Mouse (Mus musculus) thymus, postnatal 14 days (tissue): ENCODE data around the gene Myh2.

Source experiments
- DNase-seq: peaks from one replicate; pipeline ENCODE4 v3.0.0; 2021

Gene Myh2

DNA sequence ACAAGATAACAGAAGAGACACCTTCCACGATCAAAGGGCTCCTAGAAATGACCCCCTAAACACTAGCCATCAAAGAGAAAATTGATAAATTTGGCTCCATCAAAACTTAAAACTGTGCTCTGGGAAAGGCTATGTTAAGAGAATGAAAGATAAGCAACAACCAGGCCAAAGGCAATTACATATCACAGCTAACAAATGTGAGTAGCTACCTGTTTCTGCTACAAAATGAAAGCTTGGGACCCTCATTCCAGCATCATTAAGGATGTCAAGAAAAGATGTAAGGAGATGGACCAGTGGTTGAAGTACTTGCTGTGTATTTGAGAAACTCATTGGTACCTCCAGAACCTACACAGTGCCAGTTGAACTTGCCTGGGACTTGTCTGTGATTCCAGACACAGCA lies 17.0 kb upstream of the Myh2 start:
- no peak for DNase-seq

DNA sequence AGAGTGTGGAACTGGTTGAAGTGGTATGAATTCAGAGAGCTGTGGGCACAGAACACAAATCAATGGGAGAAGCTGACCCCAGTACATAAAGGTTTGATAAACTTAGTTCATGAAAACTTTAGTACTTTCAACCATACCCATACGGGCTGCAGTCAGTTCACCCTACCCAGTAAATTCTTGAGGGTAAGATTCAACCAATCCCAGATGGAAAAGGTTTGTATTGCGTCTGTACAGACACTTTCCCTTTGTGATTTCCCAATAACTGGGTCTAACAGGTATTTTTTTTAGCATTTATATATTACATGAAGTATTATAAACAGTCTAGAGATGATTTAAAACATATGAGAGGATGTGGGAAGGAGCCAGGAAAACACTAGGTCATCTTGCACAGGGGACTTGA lies 15.2 kb upstream of the Myh2 start:
- DNase-seq, result no peak

DNA sequence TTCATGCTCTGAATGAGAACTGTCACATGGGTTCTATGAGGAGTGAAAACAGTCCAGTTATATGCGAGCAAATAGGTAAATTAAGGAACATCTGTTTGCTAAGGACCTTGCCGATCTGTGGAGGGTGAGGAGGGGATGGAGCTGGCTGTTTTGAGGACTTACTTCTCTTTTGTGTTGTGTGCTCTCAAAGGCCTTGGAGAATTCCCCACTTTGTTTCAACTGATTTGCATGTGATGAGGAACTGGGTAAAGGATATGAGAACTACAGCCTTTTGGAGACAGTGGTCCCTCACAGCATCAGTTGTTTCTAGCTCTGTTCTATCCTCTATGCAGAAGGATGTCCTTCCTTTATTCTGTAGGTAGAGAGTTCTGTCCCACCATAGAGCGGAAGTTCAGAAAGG lies 10.7 kb upstream of the Myh2 start:
- no peak for DNase-seq

DNA sequence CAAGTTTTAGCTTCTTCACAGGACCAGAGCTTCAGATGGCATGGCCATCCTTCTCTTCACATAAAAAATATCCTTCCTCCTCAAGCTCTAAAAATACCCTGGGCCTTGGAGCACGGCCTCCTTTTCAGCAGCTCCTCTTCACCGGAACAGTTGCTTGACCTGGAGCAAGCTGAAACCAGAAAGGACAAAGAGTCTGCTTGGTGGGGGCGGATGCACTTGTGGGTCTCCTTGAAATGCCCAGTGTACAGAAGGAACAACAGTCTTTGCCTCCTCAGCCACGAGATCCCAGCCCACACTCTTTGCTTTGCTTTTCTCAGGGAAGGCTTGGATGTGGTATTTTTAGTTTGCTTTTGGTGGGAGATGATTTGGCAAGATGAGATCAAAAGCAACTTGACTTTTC lies 7.1 kb upstream of the Myh2 start:
- no peak for DNase-seq

DNA sequence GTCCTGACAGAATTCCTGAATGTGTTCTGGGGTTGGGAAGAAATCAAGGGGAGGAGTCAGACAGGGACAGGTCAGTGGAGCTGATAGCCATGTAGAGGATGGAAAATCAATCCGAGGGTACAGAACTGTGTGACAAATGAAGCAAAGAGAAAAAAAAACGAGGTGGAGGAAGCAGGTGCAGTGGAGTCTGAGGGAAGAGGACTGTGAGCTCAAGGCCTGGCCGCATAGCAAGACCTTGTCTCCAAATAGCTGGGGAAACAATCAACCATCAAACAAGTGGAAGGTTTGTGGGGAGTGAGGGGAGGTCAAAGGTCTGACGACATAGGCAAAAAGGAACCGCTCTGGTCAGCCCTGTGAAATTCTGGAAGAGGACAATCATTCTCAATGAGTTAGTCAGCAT lies 6.0 kb upstream of the Myh2 start:
- DNase-seq, result no peak

DNA sequence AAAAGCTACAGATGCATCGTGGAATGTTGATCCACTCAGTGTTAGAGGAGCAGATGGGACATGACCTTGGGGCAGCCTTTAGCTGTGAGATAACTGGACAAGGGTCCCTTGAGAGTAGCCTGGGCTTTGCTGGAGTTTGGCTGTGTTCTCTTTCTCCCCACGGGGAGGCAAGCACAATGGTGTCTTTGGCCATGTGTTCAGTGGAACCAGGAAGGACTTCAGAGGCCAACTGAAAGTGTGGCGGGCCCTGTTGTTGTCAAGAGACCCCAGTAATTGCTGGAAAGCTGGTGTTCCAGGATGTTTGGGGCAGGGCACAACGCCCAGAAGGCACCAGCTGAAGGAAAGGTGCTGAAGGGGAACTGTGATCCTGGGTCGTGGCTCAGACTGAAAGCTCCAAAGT lies 1.5 kb upstream of the Myh2 start:
- DNase-seq, result no peak

DNA sequence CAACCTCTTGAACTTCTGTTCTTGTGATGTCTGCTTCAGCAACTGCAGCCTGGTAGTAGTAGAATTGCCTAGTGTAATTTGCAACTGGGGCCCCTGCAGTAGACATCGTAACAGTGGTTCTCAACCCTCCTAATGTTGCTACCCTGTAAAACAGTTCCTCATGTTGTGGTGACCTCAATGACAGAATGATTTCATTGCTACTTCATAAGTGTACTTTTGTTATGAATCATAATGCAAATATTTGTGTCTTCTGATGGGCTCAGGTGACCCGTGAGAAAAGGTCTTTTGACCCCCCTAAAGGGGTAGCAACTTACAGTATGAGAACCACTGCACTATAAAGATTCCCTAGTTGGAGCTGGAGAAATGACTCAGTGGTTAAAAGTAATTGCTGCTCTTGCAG lies 1.6 kb downstream of the Myh2 start:
- DNase-seq, result no peak

DNA sequence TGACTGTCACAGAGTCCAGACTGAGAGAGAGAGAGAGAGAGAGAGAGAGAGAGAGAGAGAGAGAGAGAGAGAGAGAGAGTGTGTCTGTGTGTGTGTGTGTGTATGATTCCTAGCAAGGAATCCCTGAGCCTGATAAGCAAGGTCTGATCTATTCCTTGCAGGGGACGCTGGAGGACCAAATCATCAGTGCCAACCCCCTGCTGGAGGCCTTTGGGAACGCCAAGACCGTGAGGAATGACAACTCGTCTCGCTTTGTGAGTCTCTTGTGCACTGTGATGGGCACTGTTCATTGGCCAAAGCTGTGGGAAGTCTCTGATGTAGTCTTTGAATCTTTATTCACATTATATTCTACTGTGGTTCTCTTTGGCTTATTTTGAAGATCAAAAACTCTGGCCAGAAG lies 5.5 kb downstream of the Myh2 start:
- DNase-seq, result no peak

DNA sequence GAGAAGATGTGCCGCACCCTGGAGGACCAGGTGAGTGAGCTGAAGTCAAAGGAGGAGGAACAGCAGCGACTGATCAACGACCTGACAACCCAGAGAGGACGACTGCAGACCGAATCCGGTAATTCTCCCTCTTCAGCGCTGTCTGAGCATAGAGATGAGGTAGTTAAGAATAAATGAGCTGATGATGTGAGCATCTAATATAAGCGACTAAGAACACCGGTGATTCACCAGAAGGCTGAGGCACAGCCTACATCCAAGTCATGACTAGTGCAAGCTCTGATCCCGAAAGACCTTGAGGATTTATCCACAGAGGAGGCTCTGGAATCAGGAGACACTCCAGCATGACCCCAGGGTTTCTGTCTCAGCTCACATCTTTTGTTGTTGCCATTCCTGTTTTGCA lies 19.5 kb downstream of the Myh2 start:
- no peak for DNase-seq

DNA sequence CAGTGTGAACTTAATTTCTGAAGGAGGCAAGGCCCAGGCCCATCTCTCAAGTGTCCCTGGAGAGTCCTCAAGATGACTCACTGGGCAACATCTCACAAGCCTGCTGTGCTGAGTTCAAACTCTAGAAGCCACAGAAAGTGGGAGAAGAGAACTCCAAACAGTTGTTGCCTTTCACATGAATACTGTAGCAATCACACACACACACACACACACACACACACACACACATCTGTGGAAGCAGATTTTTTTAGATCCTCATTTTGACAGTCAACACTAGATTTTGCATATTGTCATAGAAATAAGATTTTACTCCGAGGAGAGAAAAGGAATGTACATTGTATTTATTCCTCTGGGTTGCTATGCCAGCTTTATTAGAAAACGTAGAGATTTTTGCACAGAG lies 20.0 kb downstream of the Myh2 start:
- no peak for DNase-seq

DNA sequence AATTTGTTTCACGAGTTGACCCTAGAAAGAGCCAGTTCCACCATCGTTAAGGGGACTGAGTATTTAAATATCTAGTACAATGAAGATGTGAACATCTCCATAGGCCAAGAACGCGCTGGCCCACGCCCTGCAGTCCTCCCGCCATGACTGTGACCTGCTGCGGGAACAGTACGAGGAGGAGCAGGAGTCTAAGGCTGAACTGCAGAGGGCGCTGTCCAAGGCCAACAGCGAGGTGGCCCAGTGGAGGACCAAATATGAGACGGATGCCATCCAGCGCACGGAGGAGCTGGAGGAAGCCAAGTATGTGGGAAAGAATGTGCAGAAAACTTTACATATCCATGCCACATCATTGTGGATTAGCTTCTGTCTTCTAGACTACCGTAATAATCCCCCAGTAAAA lies 20.7 kb downstream of the Myh2 start:
- DNase-seq, result no peak

DNA sequence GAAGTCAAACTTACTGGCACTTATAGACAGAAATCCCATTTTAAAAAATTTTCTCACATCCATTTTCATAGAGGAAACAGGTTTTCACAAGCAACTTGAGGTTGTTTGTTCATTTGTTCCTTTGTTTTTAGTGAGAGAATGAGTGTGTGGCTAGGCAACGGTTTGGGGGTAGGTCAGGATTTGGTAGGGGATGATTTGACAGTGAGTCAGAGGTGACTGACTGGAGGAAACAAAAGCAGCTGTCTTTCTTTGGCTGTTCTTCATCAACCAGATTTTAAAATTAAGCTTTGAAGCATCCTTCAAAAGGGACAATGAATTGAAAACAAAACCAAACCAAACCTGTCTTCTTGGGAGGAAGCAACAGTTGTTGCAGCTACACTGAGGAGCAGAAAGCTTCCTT lies 28.5 kb downstream of the Myh2 start:
- DNase-seq, result no peak

DNA sequence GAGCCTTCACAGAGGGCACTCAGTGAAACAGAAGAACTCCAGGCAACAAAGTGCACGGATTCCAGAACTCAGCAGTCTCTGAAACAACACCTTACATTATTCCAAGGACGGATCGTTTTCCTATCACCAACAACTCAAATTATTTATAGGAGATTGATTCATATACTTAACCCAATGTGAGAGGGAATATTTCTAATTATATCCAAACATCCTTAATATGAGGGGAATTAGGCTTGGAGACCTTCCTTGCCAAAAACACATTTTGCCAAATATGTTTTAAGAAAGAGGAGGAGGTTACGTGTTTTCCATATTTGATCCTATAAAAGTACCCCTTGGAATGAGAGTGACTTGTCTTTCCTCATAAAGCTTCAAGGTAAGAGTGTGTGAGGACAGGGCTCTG lies 28.9 kb downstream of the Myh2 start, which contains the start of gene Myh1:
Gene Myh1, plus strand, starts transcription at position 301 of the 400 bp plus-strand sequence.
- no peak for DNase-seq

DNA sequence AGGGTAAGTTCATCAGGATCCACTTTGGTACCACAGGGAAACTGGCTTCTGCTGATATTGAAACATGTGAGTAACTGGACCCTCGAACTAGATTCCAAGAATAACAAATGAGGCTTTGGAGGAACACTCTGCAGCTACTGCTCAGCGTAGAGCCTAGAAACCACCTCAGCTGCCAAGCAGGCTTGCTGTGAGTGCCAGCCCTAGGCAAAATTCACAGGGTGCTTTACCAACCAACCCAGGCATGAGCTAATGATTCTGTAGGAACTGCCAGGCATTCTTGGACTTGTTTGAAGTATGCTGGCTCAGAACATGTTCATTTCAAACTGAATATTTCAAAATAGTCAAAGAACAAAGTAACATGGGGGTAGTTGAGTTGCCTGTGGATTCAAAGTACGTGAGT lies 33.9 kb downstream of the Myh2 start:
- no peak for DNase-seq

DNA sequence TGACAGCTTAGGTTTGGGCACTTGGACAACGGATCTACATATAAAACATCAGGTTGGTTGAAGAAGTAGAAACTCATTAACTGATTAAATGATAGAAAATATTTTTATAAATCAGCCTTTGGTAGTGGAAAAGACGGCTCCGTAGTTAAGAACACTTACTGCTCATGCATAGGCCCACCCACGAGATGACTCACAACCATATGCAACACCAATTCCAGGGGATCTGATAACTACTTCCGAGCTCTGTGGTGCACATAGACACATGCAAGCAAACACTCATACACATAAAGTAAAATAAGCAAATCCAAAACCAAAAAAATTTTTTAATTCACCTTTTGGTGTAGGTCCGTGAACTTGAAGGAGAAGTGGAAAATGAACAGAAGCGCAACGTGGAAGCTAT lies 51.0 kb downstream of the Myh2 start:
- DNase-seq, result no peak

DNA sequence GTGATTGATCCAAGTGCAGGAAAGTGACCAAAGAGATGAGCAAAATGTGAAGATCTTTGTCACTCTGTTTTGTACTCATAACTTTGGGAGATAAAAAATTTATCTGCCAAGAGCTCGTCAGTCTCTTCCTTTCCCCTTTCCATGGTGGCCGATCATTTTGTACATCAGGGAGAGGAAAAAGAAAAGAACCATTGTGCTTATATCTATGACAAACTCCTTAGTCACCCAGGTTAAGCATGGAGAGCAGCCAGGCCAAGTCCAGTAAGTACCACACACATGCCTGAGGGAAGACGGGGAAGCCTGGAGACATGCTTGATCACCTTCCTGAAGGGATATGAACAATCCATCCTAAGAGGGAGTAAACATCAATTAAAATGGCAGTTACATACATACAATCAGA lies 53.6 kb downstream of the Myh2 start:
- DNase-seq, result no peak

DNA sequence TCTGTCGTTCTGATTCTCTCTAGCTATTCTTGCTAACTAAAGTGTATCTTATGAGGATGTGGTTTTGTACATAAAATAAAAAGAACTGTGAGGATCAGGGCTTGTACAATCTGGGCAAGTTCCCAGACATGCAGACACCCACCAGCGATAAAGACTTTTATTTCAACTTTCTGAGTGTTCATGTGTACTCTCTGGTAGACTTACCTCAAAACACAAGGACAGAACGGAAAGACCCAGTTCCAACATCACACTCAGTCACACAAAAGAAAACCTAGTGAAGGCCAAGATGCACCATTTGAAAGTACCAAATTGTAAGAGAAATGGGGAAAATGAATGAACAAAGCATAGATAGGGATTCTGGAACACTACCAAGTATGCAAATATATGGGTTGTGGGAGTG lies 57.9 kb downstream of the Myh2 start:
- no peak for DNase-seq

DNA sequence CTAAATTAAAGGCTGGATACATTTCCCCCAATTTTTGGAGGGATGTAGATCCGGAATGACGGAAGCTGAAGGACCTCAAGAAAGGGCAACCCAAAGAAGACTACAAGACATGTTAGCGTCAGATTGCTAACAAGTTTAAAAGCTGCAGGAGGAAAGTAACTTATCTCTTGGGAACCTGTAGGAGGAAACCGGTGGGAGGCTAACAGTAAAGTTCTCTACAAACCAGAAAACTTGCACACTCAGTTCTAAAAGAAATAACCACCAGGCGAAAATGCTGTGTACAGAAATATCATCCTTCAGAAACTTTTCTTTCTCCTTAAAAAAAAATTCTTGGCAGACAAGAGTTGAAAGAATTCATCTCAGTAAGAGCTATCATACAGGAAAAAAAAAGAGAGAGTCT lies 58.3 kb downstream of the Myh2 start:
- DNase-seq, result no peak

DNA sequence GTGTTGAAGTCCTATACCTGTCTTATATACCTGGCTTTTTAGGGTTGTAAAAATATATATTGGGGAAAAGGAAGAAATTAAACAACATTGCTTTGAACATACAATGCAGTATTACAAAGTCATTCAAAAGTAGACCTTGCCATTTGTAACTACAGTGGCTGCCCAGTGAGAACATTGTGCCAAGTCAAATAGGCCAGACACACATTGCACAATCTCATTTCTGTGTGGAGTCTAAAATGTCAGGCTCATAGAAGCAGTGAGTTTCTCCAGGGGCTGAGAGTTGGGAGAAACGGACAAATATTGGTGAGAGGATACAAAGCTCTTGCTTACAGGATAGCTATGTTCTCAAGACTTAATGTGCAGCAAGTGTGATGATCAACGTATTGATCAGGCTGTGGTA lies 59.1 kb downstream of the Myh2 start:
- DNase-seq, result no peak

DNA sequence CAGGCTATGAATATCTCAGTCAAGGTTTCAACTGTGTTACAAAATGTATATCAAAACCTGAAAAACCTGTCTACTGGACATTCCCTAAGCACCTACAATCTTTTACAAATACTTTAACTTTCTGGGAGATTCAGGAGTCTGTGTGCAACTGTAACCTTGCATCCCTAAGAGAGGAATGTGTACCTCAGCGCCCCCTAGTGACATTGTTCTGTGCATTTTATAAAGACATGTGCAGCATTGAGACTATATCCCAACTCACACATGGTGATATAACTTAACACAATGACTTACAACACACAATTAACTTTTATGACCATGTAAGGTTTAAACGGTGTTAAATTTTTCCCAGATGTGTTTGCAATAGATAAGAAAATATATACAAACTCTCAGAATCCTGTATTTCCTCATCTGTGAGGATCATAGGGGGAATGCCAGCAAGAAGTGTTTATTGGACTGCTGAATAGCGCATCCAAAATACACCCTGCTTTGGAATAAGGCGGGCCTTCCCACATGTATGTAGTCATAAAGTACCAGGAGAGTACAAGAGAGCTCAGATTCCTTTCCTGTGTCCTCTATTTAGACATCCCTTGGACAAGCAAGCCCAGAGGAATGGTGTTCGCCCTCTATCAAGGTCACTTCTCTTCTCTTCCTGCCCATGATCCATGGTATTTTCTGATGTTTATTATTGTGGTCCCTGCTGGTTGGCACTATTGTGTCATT lies 65.0 kb downstream of the Myh2 start:
- no peak for DNase-seq

DNA sequence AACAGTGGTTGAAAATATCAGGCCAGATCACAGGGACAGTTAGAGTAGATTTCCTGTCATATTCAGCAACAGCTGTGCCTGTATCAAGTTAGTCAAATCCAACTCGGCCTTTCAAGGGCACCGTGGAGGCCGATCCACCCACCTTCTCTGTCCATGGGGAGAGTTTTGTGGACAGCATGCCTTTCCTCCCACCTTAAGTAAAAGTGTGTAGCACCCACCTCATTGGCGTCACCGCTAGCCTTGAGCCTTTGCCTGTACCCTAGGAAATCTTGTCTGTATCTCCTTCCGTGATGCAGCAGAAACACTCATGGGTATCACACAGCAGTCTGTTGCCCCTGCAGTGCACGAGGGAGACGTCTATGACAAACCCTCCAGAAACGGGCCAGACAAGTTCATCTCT lies 66.0 kb downstream of the Myh2 start:
- no peak for DNase-seq

DNA sequence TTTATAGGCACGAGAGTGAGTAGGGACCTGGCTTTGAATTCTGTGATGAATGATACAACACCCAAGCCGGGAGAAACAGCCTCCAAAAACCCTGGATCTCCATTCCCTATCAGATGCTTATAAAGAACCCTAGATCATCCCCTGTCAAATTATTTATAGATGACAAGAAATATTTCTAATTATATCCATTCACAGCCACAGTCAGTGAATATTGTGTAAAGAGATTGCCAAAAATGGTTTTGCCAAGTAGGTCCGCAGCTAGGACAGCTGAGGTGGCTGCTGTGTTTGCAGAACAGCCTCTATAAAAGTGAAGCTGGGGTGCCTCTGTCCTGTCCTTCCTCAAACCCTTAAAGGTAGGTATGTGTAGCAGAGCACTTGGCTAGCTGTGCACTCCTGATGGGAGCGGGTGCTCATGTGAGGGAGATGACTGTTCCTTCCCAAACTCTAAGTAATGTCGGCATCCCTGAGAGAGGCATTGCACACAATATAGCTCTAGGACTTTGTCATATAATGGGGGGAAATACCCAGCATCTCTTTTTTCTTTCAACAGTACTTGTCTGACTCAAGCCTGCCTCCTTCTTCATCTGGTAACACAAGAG lies 66.8 kb downstream of the Myh2 start, which contains the start of gene Myh4:
Gene Myh4, plus strand, starts transcription at position 549 of the 599 bp plus-strand sequence.
- DNase-seq, result no peak

DNA sequence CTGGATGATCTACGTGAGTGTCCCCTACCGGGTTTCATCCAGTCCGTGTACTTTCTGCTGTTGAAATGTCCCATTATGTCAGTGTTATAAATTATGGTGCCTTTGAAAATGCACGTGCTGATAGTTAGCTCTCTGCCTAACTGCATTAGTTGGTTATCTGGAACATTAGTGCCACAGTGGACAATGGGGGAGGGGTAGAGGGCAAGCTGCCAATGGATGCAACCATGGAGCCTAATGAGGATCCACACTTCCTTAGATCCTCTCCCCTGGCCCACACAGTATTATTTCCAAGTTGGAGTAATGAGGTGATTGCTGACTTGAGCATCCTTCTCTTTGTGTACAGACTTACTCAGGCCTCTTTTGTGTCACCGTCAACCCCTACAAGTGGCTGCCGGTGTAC lies 70.2 kb downstream of the Myh2 start:
- DNase-seq, result no peak
